Mouse (Mus musculus): ENCODE measurements around the gene Pes1.

Gene Pes1

GRCm38 (mm10) chr11:3937321-3937874, 26.4 kb upstream of the Pes1 start:
- ChIA-PET CTCF (interaction anchor here in 2 of 4 experiments (0.8 to 1.3 kb wide), 4 partner anchors 16 to 102 kb away, joined by 3 to 4 read pairs (median 4); no protein-coding TSS in a partner anchor), POLR2A (interaction anchor here in 2 of 4 experiments (0.8 to 2.1 kb wide), 8 partner anchors 9 to 33 kb away, joined by 3 to 8 read pairs (median 5); partner anchors contain the start of genes Pes1 (in 2 of the 2) and Slc35e4 (in 2 of the 2))

DNA sequence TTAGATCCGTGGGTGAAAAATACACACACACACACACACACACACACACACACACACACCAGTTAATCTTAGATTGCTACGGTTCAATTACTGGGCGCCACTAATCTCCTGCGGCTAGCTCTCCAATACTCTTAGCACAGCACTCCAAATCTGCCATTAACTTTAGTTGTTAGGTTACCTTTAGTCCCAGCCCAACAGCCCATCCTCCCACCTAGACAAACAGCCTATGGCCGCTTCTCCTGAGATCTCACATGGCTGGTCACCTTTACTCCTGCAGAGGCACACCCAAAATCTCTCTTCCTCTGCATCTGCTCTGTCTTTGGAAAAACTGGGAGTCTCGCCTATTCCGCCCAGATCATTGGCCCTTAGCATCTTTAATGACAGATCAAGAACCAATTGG, 22.4 kb upstream of the Pes1 start:
- POLR2A ChIA-PET = interaction anchor here (0.6 to 2.3 kb wide), 7 partner anchors 10 to 177 kb away, joined by 3 to 9 read pairs (median 4); partner anchors contain the start of genes Pes1 (in 2 of the 4), Gal3st1 (in 1 of the 4) and Tcn2 (in 1 of the 4)
- CTCF ChIA-PET = interaction anchor here in 2 of 4 experiments (0.7 to 1.2 kb wide), 2 partner anchors 51 to 153 kb away, joined by 4 to 5 read pairs; no protein-coding TSS in a partner anchor

DNA sequence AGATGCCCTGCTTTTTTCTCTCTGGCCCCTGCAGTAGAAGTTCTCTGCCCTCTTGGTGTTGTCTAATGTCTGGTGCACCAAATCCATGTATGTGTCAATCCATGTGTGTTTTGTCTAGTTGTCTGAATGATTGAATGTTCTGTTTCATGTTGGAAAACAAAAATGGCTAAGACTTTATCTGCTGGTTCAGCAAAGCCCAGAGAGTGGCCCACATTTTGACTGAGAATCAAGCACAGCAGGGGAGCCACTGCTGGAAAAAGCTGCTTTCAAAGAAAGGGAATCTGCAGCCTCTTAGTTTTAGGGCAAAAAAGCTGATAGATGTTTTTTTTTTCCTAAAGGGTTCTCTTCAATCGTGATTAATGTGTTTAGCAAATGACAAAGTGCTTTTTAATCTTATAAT, 17.4 kb upstream of the Pes1 start:
- ChIA-PET CTCF (interaction anchor here in 1 of 4 experiments (2.3 kb wide), 1 partner anchor 26 kb away, joined by 7 read pairs; no protein-coding TSS in a partner anchor), POLR2A (interaction anchor here in 3 of 4 experiments (0.6 to 2.5 kb wide), 11 partner anchors 9 to 657 kb away, joined by 3 to 14 read pairs (median 4); partner anchors contain the start of gene Pes1 (in 3 of the 3))

DNA sequence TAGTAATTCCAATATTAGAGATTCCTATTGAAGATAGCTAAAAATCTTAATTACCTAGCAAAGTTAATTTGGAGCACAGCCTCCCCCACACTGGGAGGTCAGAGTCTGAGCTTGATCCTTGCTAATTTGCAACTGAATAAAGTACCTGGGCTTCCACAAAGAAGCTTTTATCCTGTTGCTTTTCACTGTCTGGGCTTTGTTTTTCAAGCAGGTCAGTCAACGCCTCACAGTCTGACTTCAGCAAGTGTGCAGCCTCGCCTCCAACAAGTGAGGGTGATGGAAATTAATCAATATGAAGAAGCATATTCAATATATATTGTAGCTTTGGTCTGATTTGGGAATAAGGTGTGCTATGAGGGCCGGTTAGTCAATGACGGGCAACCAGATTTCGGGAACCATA, 8.9 kb upstream of the Pes1 start:
- POLR2A ChIA-PET = interaction anchor here (0.6 to 3.7 kb wide), 18 partner anchors 9 to 458 kb away, joined by 3 to 26 read pairs (median 4); partner anchors contain the start of genes Pes1 (in 4 of the 4), Tcn2 (in 3 of the 4), Morc2a (in 2 of the 4) and Gal3st1 (in 1 of the 4)
- CTCF ChIA-PET = interaction anchor here in 3 of 4 experiments (0.6 to 1.6 kb wide), 3 partner anchors 8 to 422 kb away, joined by 4 to 6 read pairs (median 4); partner anchors contain the start of gene Pes1 (in 1 of the 3)

GRCm38 (mm10) chr11:3955371-3955770, 8.4 kb upstream of the Pes1 start:
- ChIA-PET POLR2A (interaction anchor here (0.6 to 3.7 kb wide), 22 partner anchors 8 to 458 kb away, joined by 3 to 26 read pairs (median 4); partner anchors contain the start of genes Pes1 (in 4 of the 4), Tcn2 (in 3 of the 4), Morc2a (in 2 of the 4) and Gal3st1 (in 1 of the 4)), CTCF (interaction anchor here in 2 of 4 experiments (1.1 to 1.6 kb wide), 2 partner anchors 8 kb away, joined by 4 to 6 read pairs; partner anchors contain the start of gene Pes1 (in 1 of the 2))

DNA sequence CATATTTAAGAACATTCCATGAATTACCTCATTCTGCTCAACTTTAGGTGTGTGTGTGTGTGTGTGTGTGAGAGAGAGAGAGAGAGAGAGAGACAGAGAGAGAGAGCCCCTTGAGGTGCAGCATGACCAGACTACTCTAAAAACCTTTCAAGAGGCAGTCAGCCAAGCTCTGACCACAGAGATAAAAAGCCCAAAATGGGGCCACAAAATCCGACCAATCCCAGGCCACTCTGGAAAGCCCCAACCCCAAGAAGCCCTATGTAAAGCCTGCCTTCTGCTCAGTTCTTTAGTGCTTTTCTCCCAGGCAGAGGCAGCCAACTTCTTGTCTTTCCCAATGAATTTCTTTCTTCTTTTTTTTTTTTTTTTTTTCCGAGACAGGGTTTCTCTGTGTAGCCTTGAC, 2.9 kb upstream of the Pes1 start:
- ChIA-PET CTCF (interaction anchor here in 1 of 4 experiments (0.6 kb wide), 1 partner anchor 920 kb away, joined by 4 read pairs; no protein-coding TSS in a partner anchor), POLR2A (interaction anchor here in 2 of 4 experiments (0.7 to 1.6 kb wide), 6 partner anchors 10 to 629 kb away, joined by 3 to 4 read pairs (median 3); no protein-coding TSS in a partner anchor)

DNA sequence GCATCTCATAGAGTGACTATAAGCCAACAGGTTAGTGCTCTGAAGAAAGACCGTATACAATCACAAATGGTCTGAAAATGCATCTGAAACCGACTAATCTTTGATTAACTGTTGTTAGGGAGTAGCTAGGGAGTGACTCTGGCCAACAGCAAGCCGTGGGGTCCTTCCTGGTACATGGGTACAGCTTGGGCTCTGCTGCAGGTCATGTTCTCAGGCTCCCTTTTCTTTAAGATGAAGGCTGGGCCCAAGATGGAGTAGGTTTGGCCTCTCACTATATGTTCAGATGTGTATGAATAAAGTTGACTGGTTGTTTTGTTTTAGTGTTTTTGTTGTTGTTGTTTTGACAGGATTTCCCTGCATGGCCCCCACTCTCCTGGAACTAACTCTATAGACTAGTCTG, 2.0 kb upstream of the Pes1 start:
- POLR2A ChIA-PET = interaction anchor here in 2 of 4 experiments (1.6 to 3.8 kb wide), 2 partner anchors 9 to 11 kb away, joined by 4 to 21 read pairs; no protein-coding TSS in a partner anchor
- CTCF ChIA-PET = interaction anchor here in 1 of 4 experiments (0.6 kb wide), 1 partner anchor 266 kb away, joined by 3 read pairs; no protein-coding TSS in a partner anchor

DNA sequence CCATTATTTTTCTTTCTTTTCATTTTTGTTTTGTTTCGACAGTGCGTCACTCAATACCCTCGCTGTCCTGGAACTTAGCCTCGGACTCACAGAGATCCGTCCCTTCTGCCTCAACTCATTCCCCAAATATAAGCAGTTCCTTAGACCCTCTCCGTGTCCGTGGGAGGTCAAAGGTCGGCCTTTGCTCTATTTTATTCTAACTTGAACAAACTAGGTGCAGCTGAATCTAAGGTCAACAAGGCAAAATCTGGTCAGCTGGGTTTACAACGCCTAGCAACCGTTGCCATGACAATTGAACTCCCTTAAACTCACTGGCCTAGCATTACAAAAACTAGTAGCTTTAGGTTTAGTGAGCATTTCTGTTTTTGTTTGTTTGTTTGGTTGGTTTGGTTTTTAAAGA, 620 bp upstream of the Pes1 start:
- CTCF ChIA-PET = interaction anchor here in 3 of 4 experiments (0.6 to 1.5 kb wide), 15 partner anchors 8 to 133 kb away, joined by 3 to 11 read pairs (median 5); partner anchors contain the start of genes Slc35e4 (in 2 of the 3) and Tcn2 (in 1 of the 3)
- POLR2A ChIA-PET = interaction anchor here (0.5 to 3.8 kb wide), 87 partner anchors 7 to 1098 kb away, joined by 3 to 30 read pairs (median 5); partner anchors contain the start of genes Morc2a (in 3 of the 4), Slc35e4 (in 3 of the 4), Tbc1d10a (in 3 of the 4) and Tcn2 (in 3 of the 4)

DNA sequence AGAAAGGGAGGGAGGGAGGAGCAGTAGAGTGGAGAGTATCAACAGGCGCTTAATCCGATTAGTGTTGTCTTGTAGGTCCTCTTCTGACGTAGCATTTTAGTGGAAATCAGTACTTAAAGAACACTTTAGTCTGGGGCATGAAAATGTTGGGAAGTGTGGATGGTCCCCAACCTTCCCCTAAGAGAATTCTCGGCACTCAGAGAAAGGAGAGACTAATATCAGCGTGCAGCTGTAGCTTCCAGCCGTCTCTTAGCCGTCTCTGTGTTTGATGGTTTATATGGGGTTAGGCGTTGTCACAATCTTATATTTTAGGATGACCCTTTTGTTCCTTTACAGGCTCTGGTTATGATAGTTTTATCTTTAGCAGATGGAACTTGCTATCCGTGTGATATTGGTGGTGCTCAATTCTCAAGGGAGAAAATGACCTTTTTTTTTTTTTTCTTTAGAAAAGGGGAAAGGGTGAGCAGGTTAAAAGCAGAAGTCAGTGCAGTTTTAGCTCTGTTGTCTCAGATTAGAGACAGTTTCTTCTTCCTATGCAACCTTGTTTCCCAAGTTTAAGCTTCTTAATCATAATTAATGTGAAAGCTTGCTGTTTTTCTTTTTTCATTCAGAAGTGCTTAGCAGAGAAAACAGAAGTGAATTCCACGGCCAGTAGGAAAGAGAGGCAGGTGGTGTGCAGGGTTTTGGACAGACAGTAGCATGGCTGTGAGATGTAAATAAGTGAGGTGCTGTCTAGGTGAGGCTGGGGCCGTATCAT, 819 bp downstream of the Pes1 start:
- ChIA-PET POLR2A (interaction anchor here (0.6 to 3.8 kb wide), 68 partner anchors 8 to 1097 kb away, joined by 3 to 30 read pairs (median 7); partner anchors contain the start of genes Morc2a (in 3 of the 4), Slc35e4 (in 3 of the 4), 4921536K21Rik (in 2 of the 4) and Dusp18 (in 2 of the 4)), CTCF (interaction anchor here in 2 of 4 experiments (0.6 to 1.5 kb wide), 8 partner anchors 17 to 498 kb away, joined by 3 to 7 read pairs (median 4); partner anchors contain the start of gene Slc35e4 (in 1 of the 2))

DNA sequence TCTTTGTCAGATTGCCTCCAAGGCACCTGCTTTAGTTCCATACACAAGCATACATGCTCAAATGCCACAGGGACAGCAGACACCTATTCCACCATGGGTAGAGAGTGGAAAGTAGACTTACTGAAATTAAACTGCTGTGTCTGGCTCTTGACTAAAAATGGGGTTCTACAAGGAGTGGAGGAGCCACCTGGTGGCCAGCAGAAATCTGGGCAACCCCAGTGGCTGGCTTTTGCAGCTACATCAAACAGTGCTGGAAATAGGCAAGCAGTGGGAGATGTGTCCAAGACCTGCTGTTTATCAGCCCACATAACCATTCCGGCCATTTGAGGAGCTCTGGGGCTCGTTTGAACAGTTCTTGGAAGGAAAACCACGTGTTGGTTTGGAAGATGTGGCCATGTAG, 6.1 kb downstream of the Pes1 start:
- ChIA-PET CTCF (interaction anchor here in 2 of 4 experiments (0.6 to 1.0 kb wide), 4 partner anchors 22 to 272 kb away, joined by 3 to 4 read pairs (median 3); partner anchors contain the start of gene Tcn2 (in 1 of the 2)), POLR2A (interaction anchor here in 3 of 4 experiments (0.6 to 3.6 kb wide), 11 partner anchors 9 to 633 kb away, joined by 3 to 22 read pairs (median 4); partner anchors contain the start of genes Gal3st1 (in 1 of the 3) and Slc35e4 (in 1 of the 3))

- ChIA-PET CTCF (interaction anchor here in 1 of 4 experiments (0.9 kb wide), 1 partner anchor 22 kb away, joined by 4 read pairs; no protein-coding TSS in a partner anchor), POLR2A (interaction anchor here (0.6 to 3.6 kb wide), 13 partner anchors 9 to 56 kb away, joined by 3 to 22 read pairs (median 4); partner anchors contain the start of genes Gal3st1 (in 2 of the 4), Slc35e4 (in 1 of the 4) and Tcn2 (in 1 of the 4))
These were observed 6.6 kb downstream of the Pes1 start for GRCm38 (mm10) chr11:3970361-3970760.

DNA sequence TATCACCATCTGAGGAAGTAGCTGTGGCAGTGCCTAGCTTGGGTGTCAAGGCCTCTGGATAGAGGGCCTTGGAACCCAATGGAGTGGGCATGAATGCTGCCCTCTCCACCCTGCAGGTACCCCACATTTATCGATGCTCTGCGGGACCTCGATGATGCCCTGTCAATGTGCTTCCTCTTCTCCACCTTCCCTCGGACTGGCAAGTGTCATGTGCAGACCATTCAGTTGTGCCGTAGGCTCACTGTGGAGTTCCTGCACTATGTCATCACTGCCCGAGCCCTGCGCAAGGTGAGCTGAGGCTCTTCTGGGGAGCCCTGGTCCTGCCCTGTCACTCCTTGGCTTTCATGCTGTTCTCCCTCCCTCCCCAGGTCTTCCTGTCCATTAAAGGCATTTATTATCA, 9.3 kb downstream of the Pes1 start:
- CTCF ChIA-PET = interaction anchor here in 1 of 4 experiments (0.5 kb wide), 1 partner anchor 11 kb away, joined by 3 read pairs; the partner anchor contains the start of gene Gal3st1
- POLR2A ChIA-PET = interaction anchor here (0.7 to 3.3 kb wide), 7 partner anchors 9 to 113 kb away, joined by 3 to 21 read pairs (median 5); partner anchors contain the start of genes Pes1 (in 3 of the 4) and Gal3st1 (in 2 of the 4)

DNA sequence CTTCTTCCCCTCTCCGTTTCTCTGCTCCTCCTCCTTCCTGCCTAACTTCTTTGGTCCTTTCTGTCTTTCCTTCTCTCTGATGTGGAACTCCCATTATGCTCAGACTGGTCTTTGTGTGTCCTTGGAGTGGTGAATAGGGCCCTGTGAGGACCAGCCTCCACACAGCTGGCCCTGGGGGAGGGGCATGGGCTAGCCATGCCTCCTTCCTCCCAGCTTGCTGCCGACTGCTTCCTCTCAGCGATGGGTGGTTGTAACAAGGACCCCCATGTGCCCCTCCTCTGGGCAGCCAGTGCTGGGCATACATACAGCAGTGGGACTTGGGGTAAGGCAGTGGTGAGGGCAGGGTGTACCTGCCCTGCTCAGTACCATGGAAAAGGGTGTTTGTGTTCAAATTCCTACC, 10.5 kb downstream of the Pes1 start:
- ChIA-PET POLR2A (interaction anchor here in 3 of 4 experiments (1.0 to 2.5 kb wide), 8 partner anchors 9 to 19 kb away, joined by 3 to 18 read pairs (median 6); partner anchors contain the start of genes Pes1 (in 3 of the 3) and Gal3st1 (in 1 of the 3)), CTCF (interaction anchor here in 1 of 4 experiments (0.7 kb wide), 1 partner anchor 100 kb away, joined by 3 read pairs; no protein-coding TSS in a partner anchor)

DNA sequence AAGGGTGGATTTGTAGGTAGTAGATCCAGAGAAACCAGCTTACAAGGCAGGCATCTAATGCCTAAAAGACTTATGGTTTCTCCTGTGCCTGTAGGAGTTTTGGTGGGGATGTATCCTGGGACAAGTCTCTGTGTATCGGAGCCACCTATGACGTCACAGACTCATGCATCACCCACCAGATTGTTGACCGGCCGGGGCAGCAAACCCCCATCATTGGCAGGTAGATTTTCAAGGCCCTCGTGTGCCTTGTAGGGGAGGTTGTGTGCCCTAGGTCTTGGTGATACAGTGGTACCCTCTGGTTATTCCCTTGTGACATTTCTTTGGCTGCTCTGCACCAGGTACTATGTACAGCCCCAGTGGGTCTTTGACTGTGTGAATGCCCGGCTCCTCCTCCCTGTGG, 12.9 kb downstream of the Pes1 start, which contains the start of gene 4930556J24Rik:
Gene 4930556J24Rik (minus strand): TSS at position 101 of the 400 bp plus-strand sequence.
- ChIA-PET CTCF (no interaction called here), POLR2A (interaction anchor here in 3 of 4 experiments (0.7 to 2.7 kb wide), 9 partner anchors 9 to 203 kb away, joined by 3 to 18 read pairs (median 3); partner anchors contain the start of genes Pes1 (in 1 of the 3) and Slc35e4 (in 1 of the 3))

DNA sequence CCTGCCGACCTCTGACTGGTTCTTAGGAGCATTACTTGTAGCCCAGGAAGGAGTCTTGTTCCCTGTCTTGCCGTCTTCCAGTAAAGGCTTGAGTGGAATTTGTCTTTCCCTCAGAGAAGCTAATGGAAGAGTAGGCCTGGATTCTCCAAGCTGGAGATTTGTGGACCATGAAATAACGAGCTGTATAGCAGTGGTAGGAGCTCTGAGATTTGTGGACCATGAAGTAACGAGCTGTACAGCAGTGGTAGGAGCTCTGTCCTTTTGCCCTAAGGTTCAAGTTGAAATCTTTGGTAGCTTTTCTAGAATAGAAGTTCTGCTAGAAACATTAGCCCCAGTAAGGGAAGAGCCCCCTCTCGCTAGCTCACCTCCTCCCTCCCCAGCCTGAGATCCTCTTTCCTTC, 14.6 kb downstream of the Pes1 start:
- POLR2A ChIA-PET = interaction anchor here in 3 of 4 experiments (0.5 to 2.7 kb wide), 9 partner anchors 10 to 246 kb away, joined by 3 to 10 read pairs (median 6); partner anchors contain the start of gene Pes1 (in 2 of the 3)

DNA sequence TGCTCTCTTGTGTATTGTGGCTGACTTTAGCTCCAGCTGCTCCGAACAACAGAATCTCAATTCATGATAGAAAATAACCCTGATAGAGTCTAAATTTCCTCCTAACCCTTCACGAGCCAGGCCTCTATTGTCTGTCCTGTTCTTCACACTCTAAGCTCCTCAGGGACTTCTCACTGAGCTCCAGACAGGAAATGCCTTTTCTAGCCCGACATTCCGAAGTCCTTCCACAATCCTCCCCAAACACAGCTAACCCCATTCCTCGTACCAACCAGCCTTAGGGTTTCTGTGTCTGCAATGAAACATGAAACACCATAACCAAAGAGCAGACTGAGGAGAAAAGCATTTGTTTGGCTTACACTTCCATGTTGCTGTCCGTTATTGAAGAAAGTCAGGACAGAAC, 17.8 kb downstream of the Pes1 start:
- ChIA-PET POLR2A (interaction anchor here in 3 of 4 experiments (0.6 to 3.4 kb wide), 15 partner anchors 10 to 194 kb away, joined by 3 to 22 read pairs (median 3); partner anchors contain the start of gene Pes1 (in 2 of the 3)), CTCF (interaction anchor here in 2 of 4 experiments (0.6 to 0.7 kb wide), 3 partner anchors 18 to 144 kb away, joined by 3 to 6 read pairs (median 4); partner anchors contain the start of gene Pes1 (in 1 of the 2))

More for the DNA sequence above, 14.6 kb downstream of the Pes1 start:
- CTCF ChIA-PET = interaction anchor here in 2 of 4 experiments (0.6 to 1.8 kb wide), 3 partner anchors 14 to 473 kb away, joined by 3 to 5 read pairs (median 3); no protein-coding TSS in a partner anchor

Measured in embryonic stem cell, embryonic (primary cell).